Mouse (Mus musculus) lung, postnatal 14 days (tissue): Measurements from ENCODE around the gene Actn3.
A peak's percentile ranks its signal among the peaks of the same experiment; 100 is the strongest.
"Not testable (repeated sequence)": the region's sequence is repeated elsewhere in the genome, so short reads cannot be mapped to it uniquely, and the experiment has no call there.

Experiments
- DNase-seq: peaks from one replicate; pipeline ENCODE4 v3.0.0; 2021

The Actn3 gene

GRCm38 (mm10) chr19:4877785-4878184 lies at the start of gene Actn3:
Gene Actn3, minus strand, starts transcription at chr19:4877909.
- peak; percentile 40 for DNase-seq

GRCm38 (mm10) chr19:4925121-4925860 lies 47.6 kb upstream of the Actn3 start:
- no peak for DNase-seq

- DNase-seq, result no peak
Measured at GRCm38 (mm10) chr19:4919652-4920051, 41.9 kb upstream of the Actn3 start.

- DNase-seq, result no peak
Measured at GRCm38 (mm10) chr19:4916827-4917226, 39.1 kb upstream of the Actn3 start.

GRCm38 (mm10) chr19:4915924-4916603 lies 38.4 kb upstream of the Actn3 start:
- no peak for DNase-seq

GRCm38 (mm10) chr19:4909376-4909775 lies 31.7 kb upstream of the Actn3 start:
- no peak for DNase-seq

- peak; percentile 24 for DNase-seq
Measured at GRCm38 (mm10) chr19:4908107-4908506, 30.4 kb upstream of the Actn3 start.

- peak; percentile 80 for DNase-seq
Measured at GRCm38 (mm10) chr19:4905979-4906794, 28.5 kb upstream of the Actn3 start, which contains the start of gene Bbs1. Gene Bbs1, minus strand, starts transcription at chr19:4906628.

GRCm38 (mm10) chr19:4899888-4900287 lies 22.2 kb upstream of the Actn3 start:
- no peak for DNase-seq

- DNase-seq, result no peak
Measured at GRCm38 (mm10) chr19:4898972-4899371, 21.3 kb upstream of the Actn3 start.

- no peak for DNase-seq
Measured at GRCm38 (mm10) chr19:4896780-4897520, 19.2 kb upstream of the Actn3 start.

- DNase-seq, result no peak
Measured at GRCm38 (mm10) chr19:4891798-4892197, 14.1 kb upstream of the Actn3 start.

- DNase-seq, result no peak
Measured at GRCm38 (mm10) chr19:4889791-4890190, 12.1 kb upstream of the Actn3 start.

- DNase-seq, result no peak
Measured at GRCm38 (mm10) chr19:4883961-4884360, 6.3 kb upstream of the Actn3 start.

- DNase-seq, result no peak
Measured at GRCm38 (mm10) chr19:4879324-4879703, 1.6 kb upstream of the Actn3 start.

GRCm38 (mm10) chr19:4878405-4879323 lies 955 bp upstream of the Actn3 start, which contains the start of gene Zdhhc24:
Gene Zdhhc24, plus strand, starts transcription at chr19:4878668.
- DNase-seq, result peak; percentile 95

GRCm38 (mm10) chr19:4876755-4877154 lies 954 bp downstream of the Actn3 start:
- DNase-seq, result no peak

GRCm38 (mm10) chr19:4876241-4876640 lies 1.5 kb downstream of the Actn3 start:
- no peak for DNase-seq

GRCm38 (mm10) chr19:4874613-4875012 lies 3.1 kb downstream of the Actn3 start:
- DNase-seq, result not testable (repeated sequence)

GRCm38 (mm10) chr19:4865147-4865546 lies 12.6 kb downstream of the Actn3 start:
- DNase-seq, result peak; percentile 31

- DNase-seq, result no peak
Measured at GRCm38 (mm10) chr19:4863048-4863447, 14.7 kb downstream of the Actn3 start.

- DNase-seq, result no peak
Measured at GRCm38 (mm10) chr19:4859081-4859480, 18.6 kb downstream of the Actn3 start.
